Mouse (Mus musculus): ENCODE data around the gene Med18.
"Not testable (repeated sequence)": the region's sequence is repeated elsewhere in the genome, so short reads cannot be mapped to it uniquely, and the experiment has no call there.

Gene Med18

DNA sequence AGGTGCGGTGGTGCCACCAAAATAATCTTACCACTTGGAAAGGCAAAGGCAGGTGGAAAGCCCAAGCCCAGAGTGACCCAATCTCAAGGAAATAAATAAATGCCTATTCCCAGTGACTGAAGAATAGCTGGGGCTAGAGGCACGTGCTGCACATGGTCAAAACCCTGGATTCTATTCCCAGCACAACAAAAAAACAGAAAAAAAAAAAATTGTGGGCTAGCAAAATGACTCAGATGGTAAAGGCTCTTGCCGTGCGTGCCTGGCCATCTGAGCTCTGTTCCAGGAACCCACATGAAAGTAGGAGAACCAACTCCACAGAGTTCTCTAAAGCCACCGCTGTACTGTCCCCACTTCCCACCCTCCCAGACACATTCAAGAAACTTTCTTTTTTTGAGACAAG, 43.2 kb downstream of the Med18 start:
- no peak for DNase-seq

DNA sequence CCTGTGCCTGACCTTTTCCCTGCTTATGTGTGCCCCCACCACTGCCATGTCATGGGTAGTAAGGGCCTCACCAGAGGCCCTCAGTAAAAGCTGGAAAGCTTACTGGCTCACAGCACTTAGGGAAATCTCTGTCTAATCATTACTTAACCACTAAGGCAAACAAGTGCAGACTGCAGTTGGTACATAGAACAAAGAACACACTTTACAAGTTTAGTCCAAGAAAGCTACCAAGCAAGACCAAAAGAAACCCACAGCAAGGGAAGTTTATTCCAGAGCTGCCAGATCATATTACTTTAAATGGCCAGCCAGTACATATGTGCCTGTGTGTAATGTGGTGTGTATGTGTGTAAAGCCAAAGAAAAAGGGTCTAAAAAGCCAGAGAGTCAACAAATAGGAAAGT, 47.8 kb downstream of the Med18 start:
- DNase-seq = no peak

DNA sequence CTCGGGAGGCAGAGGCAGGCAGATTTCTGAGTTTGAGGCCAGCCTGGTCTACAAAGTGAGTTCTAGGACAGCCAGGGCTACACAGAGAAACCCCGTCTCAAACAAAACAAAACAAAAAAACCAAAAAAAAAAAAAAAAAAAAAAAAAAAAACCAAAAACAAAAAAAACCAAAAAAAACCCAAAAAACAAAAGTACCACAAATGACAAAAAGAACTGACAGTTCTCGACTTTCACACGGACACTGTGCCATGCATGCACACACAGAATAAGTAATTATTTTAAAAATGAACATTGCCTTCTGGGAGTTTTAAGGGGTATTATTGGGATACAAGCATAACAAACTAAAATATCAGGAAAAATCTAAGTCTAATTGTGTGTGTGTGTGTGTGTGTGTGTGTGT, 50.5 kb downstream of the Med18 start:
- DNase-seq = not testable (repeated sequence)

DNA sequence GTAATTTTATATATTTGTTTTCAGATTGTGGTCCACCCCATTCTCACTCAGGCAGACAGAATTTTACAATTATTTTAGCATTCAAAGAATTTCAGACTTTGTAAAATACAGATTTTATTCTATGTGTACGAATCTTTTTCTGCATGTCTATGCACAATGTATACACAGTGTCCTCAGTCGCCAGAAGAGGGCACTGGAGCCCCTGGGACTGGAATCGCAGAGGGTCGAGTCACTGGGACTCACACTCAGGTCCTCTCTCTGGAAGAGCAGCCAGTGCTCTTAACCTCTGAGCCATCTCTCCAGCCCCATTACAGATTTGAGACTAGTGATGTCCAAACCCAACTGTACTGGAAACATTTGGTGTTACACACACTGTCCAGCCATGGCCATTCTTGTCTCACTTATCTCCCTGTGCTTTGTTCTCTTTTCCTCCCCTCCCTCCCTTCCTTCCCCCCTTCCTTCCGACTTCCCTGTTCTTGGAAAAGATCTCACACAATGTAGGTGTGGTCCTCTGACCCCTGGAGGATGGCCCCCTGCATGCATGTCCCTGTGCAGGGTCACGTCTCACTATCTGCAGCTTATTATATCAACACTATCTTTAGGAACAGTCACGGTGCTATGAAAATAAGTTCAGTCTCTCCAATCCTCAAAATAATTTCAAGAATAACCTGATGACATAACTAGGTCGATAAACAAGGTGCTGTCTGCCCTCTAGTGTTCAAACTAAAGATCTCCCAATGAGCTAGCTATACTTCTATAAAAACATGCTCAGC, 52.2 kb downstream of the Med18 start:
- peak in 1 of 2 experiments; percentile 12 for DNase-seq

DNA sequence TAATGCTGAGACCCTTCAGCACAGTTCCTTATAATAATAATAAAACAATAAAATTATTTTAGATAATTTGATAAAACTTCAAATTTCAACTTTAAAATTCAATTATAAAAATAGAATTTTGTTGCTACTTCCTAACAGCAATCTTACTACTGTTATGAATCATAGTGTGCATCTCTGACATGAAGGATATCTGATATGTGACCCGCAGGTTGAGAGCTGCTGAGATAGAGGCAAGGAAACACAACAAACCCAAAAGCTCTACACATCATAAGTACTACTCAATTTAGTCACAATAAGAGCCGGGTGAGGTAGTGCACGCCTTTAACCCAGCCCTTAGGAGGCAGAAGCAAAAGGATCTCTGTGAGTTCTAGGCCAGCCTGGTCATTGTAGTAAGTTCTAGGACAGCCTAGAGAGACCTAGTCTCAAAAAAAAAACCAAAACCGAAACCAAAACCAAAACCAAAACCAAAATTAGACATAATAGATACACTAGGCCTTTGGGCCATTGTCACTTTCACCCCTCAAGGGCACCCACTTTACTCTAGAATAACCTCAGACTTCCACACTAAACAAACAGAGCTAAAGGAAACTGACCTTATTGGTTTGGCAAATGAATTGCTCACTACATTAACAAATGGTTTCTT, 54.0 kb downstream of the Med18 start:
- DNase-seq = no peak

Measured in cerebellum, postnatal 36 days (tissue).